Mouse (Mus musculus): ENCODE data around the gene Atp6v0d1.
"Not testable (repeated sequence)": the region's sequence is repeated elsewhere in the genome, so short reads cannot be mapped to it uniquely, and the experiment has no call there.

The Atp6v0d1 gene

GRCm38 (mm10) chr8:105574741-105575140 lies 8.9 kb upstream of the Atp6v0d1 start:
- in situ Hi-C loops (cut with MboI, MseI) = loop anchor here (10.0 kb wide), 1 partner anchor 660 kb away; no protein-coding TSS in a partner anchor

- in situ Hi-C loops (cut with MboI, MseI) = loop anchor here (10.0 kb wide), 1 partner anchor 661 kb away; no protein-coding TSS in a partner anchor
These were observed 7.6 kb upstream of the Atp6v0d1 start for GRCm38 (mm10) chr8:105573427-105573826.

GRCm38 (mm10) chr8:105571810-105572209 lies 6.0 kb upstream of the Atp6v0d1 start:
- in situ Hi-C loops (cut with MboI, MseI) = loop anchor here (10.0 kb wide), 1 partner anchor 663 kb away; no protein-coding TSS in a partner anchor

GRCm38 (mm10) chr8:105566703-105567595 lies 1.1 kb upstream of the Atp6v0d1 start:
- in situ Hi-C loops (cut with MboI, MseI) = no loop called here

GRCm38 (mm10) chr8:105565401-105565881 lies 406 bp downstream of the Atp6v0d1 start:
- in situ Hi-C loops (cut with MboI, MseI) = no loop called here

GRCm38 (mm10) chr8:105564573-105565229 lies 1.1 kb downstream of the Atp6v0d1 start:
- in situ Hi-C loops (cut with MboI, MseI) = not testable (repeated sequence)

GRCm38 (mm10) chr8:105563871-105564270 lies 2.0 kb downstream of the Atp6v0d1 start:
- in situ Hi-C loops (cut with MboI, MseI) = no loop called here

- in situ Hi-C loops (cut with MboI, MseI) = no loop called here
These were observed 3.0 kb downstream of the Atp6v0d1 start for GRCm38 (mm10) chr8:105562863-105563262.

- in situ Hi-C loops (cut with MboI, MseI) = no loop called here
These were observed 10.6 kb downstream of the Atp6v0d1 start for GRCm38 (mm10) chr8:105555230-105555629.

- in situ Hi-C loops (cut with MboI, MseI) = loop anchor here (5.0 kb wide), 1 partner anchor 67 kb away; no protein-coding TSS in a partner anchor
These were observed 11.8 kb downstream of the Atp6v0d1 start for GRCm38 (mm10) chr8:105554087-105554486.

GRCm38 (mm10) chr8:105552824-105553223 lies 13.0 kb downstream of the Atp6v0d1 start:
- in situ Hi-C loops (cut with MboI, MseI) = loop anchor here (5.0 kb wide), 1 partner anchor 66 kb away; no protein-coding TSS in a partner anchor

GRCm38 (mm10) chr8:105552032-105552431 lies 13.8 kb downstream of the Atp6v0d1 start:
- in situ Hi-C loops (cut with MboI, MseI) = loop anchor here (5.0 kb wide), 1 partner anchor 65 kb away; no protein-coding TSS in a partner anchor

- in situ Hi-C loops (cut with MboI, MseI) = loop anchor here (5.0 kb wide), 1 partner anchor 63 kb away; no protein-coding TSS in a partner anchor
These were observed 15.8 kb downstream of the Atp6v0d1 start for GRCm38 (mm10) chr8:105550083-105550482.

GRCm38 (mm10) chr8:105549506-105549905 lies 16.3 kb downstream of the Atp6v0d1 start:
- in situ Hi-C loops (cut with MboI, MseI) = no loop called here

GRCm38 (mm10) chr8:105546384-105547350 lies 19.2 kb downstream of the Atp6v0d1 start:
- in situ Hi-C loops (cut with MboI, MseI) = no loop called here

GRCm38 (mm10) chr8:105545249-105545648 lies 20.6 kb downstream of the Atp6v0d1 start:
- in situ Hi-C loops (cut with MboI, MseI) = no loop called here

- in situ Hi-C loops (cut with MboI, MseI) = no loop called here
These were observed 21.2 kb downstream of the Atp6v0d1 start for GRCm38 (mm10) chr8:105544544-105545205.

- in situ Hi-C loops (cut with MboI, MseI) = no loop called here
These were observed 22.1 kb downstream of the Atp6v0d1 start for GRCm38 (mm10) chr8:105543703-105544102.

GRCm38 (mm10) chr8:105542808-105543207 lies 23.0 kb downstream of the Atp6v0d1 start:
- in situ Hi-C loops (cut with MboI, MseI) = no loop called here

- in situ Hi-C loops (cut with MboI, MseI) = no loop called here
These were observed 23.7 kb downstream of the Atp6v0d1 start for GRCm38 (mm10) chr8:105542032-105542656.

Data from T-helper 1 cell (primary cell).